Comparison of ENCODE assay signal across 7 mouse cellular contexts in the genomic region with DNA sequence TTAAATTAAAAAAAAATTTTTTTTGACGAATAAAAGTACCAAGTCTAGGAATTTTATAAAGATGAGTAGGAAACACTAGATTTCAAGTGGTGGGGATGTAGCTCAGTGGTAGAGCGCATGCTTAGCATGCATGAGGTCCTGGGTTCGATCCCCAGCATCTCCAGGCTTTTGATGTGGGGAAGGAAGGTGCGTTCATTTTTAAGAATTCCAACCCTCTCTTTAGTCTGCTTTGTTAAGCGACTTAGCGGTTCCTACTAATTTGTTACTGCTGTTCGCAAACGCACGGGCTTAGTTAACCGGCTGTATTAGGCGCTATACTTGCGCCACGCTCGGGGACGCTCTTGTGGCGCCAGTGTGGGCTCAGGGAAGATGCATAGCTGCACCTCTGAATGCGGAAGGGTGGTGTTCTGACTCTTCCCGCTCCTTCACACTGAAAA. TPM values are rescaled to one million over a fixed set of nuclear protein-coding genes. Genes with fewer than 3 reads are reported as not detected.
DNase-seq lines count a peak whose midpoint lies in the region; ATAC-seq and TF ChIP-seq lines count a peak whose summit lies in the region.

No protein-coding gene starts in this region.

- DNase-seq in MEL-GATA-1-ER (ENCODE audit: extremely low read depth, low read depth) = peak; percentile 89
- DNase-seq in left cerebral cortex, postnatal 4 days = peak; percentile 69
- DNase-seq in urinary bladder, adult 18-20 months (ENCODE audit: low spot score in 2 of 2) = no peak

- H3K36me3 ChIP-seq in E14TG2a.4 (ENCODE audit: insufficient read depth, low read length) = no peaks in the 10 kb centered on the region
- H3K36me3 ChIP-seq in heart, embryonic 16.5 days (ENCODE audit: control insufficient read depth, insufficient read depth) = no peaks in the 10 kb centered on the region
- no peaks in the 10 kb centered on the region for H3K36me3 ChIP-seq in neural tube, embryonic 12.5 days

- H3K27me3 ChIP-seq in E14TG2a.4 (ENCODE audit: insufficient read depth, low read length) = peaks cover 32% of the 10 kb centered on the region
- H3K27me3 ChIP-seq in heart, embryonic 16.5 days (ENCODE audit: control insufficient read depth, insufficient read depth, low read length) = peaks cover 19% of the 10 kb centered on the region
- 0 out of 2 replicates have a peak, but pooled peaks cover 3% of the 10 kb centered on the region for H3K27me3 ChIP-seq in neural tube, embryonic 12.5 days (replicated peaks)

- no peak overlapping the region for H3K27ac ChIP-seq in heart, embryonic 16.5 days (ENCODE audit: low read length)
- no peak overlapping the region for H3K27ac ChIP-seq in neural tube, embryonic 12.5 days

- H3K9me3 ChIP-seq in E14TG2a.4 (ENCODE audit: low read length) = no peaks in the 10 kb centered on the region
- no peaks in the 10 kb centered on the region for H3K9me3 ChIP-seq in heart, embryonic 16.5 days (replicated peaks; ENCODE audit: control insufficient read depth, low read length)
- no peaks in the 10 kb centered on the region for H3K9me3 ChIP-seq in neural tube, embryonic 12.5 days

- TF ChIP-seq CTCF in E14TG2a.4 (conservative IDR thresholded peaks at IDR 0.05; ENCODE audit: low read length) = no peak

- peak overlapping the region; percentile 68 for H3K4me2 ChIP-seq in heart, embryonic 16.5 days (ENCODE audit: low read depth, low read length)
- H3K4me2 ChIP-seq in neural tube, embryonic 12.5 days (replicated peaks) = peak overlapping the region; percentile 62

- peak; percentile 55 for ATAC-seq in common myeloid progenitor, adult 5-6 weeks (replicated peaks; ENCODE audit: low read depth, poor library complexity, severe bottlenecking)
- no peak for ATAC-seq in heart, embryonic 16.5 days (replicated peaks; ENCODE audit: extremely low read depth, insufficient read depth, low FRiP score)
- ATAC-seq in neural tube, embryonic 12.5 days (ENCODE audit: low FRiP score, low read depth) = peak; percentile 88

- H3K4me1 ChIP-seq in E14TG2a.4 (replicated peaks; ENCODE audit: low read depth, low read length) = peaks cover 64% of the 10 kb centered on the region
- H3K4me1 ChIP-seq in heart, embryonic 16.5 days (ENCODE audit: control insufficient read depth, insufficient read depth, low read length) = no peaks in the 10 kb centered on the region
- H3K4me1 ChIP-seq in neural tube, embryonic 12.5 days = peaks cover 3% of the 10 kb centered on the region; the same call in 1 of the 2 replicates

- H3K4me3 ChIP-seq in E14TG2a.4 (replicated peaks; ENCODE audit: low read length) = peak overlapping the region; percentile 83
- H3K4me3 ChIP-seq in heart, embryonic 16.5 days (ENCODE audit: low read length) = peak overlapping the region; percentile 54
- peak overlapping the region; percentile 46 for H3K4me3 ChIP-seq in neural tube, embryonic 12.5 days

- 1% methylated on average over 18 of the region's 18 CpGs for WGBS in heart, embryonic 16.5 days
- under 1% methylated on average over 18 of the region's 18 CpGs for WGBS in neural tube, embryonic 12.5 days

- H3K9ac ChIP-seq in heart, embryonic 16.5 days (ENCODE audit: low read length) = no peak overlapping the region
- peak overlapping the region; percentile 18; the same call in 1 of the 2 replicates for H3K9ac ChIP-seq in neural tube, embryonic 12.5 days

- intact Hi-C loops in left cerebral cortex, postnatal 4 days (cut with DNase I) = loop anchor here (10.0 kb wide), 1 partner anchor 765 kb away; no protein-coding TSS in a partner anchor

RNA-seq across cellular contexts. Expression of a gene that starts 32.8 kb away (rescaled TPM):
- total RNA-seq in common myeloid progenitor, adult 5-6 weeks (2017) = not detected in 2 replicates
- polyA plus RNA-seq in heart, embryonic 16.5 days (2015; fragmentation: Nextera tagmentation; extraction: Ambion mirVana) = not detected in 2 replicates
- total RNA-seq in left cerebral cortex, postnatal 4 days (2021) = not detected
- not detected in 2 replicates for polyA plus RNA-seq in neural tube, embryonic 12.5 days (2016; fragmentation: Nextera tagmentation; extraction: Ambion mirVana)

RNA-seq across cellular contexts. Expression of a gene that starts 52.2 kb away (rescaled TPM):
- total RNA-seq in common myeloid progenitor, adult 5-6 weeks (2017) = not detected in 2 replicates
- polyA plus RNA-seq in heart, embryonic 16.5 days (2015; fragmentation: Nextera tagmentation; extraction: Ambion mirVana) = 0.21 TPM in 1 of 2 replicates, not detected in the other
- total RNA-seq in left cerebral cortex, postnatal 4 days (2021) = not detected
- polyA plus RNA-seq in neural tube, embryonic 12.5 days (2016; fragmentation: Nextera tagmentation; extraction: Ambion mirVana) = 0.15 TPM in 1 of 2 replicates, not detected in the other

Comparison
In these comparisons a context has a peak if more than half of its experiments do, and no peak if none do; other contexts are left out.
1. DNase-seq: peak in MEL-GATA-1-ER (single experiment) and left cerebral cortex, postnatal 4 days (single experiment); none in urinary bladder, adult 18-20 months (0 of 2).
2. Peak in every context shown above with its lines, with median percentiles within 50 percentile points of each other: H3K4me3 ChIP-seq.